Mouse (Mus musculus): ENCODE results near the gene Mrps14. TPM values are rescaled to one million over a fixed set of nuclear protein-coding genes. Genes with fewer than 3 reads are reported as not detected.
A peak's percentile ranks its signal among the peaks of the same experiment; 100 is the strongest.

Gene Mrps14
- polyA plus RNA-seq, 1 experiment = 35.4 TPM

GRCm38 (mm10) chr1:160176903-160177302 lies 18.1 kb upstream of the Mrps14 start:
- TF ChIP-seq CTCF (IDR thresholded peaks at IDR 0.05; ENCODE audit: control insufficient read depth, insufficient read depth, low read length) = no peak
- Histone ChIP-seq H3K27ac (ENCODE audit: control insufficient read depth, insufficient read depth, low read depth, low read length, poor library complexity) (no peak overlapping the region), H3K4me1 (ENCODE audit: control insufficient read depth, insufficient read depth, low read length) (no peaks in the 10 kb centered on the region), H3K4me3 (replicated peaks; ENCODE audit: control insufficient read depth, low read depth, low read length) (no peak overlapping the region)
- 83% methylated on average over 8 of the region's 8 CpGs for WGBS

GRCm38 (mm10) chr1:160181216-160181615 lies 13.8 kb upstream of the Mrps14 start:
- H3K4me1 ChIP-seq (ENCODE audit: control insufficient read depth, insufficient read depth, low read length) = no peaks in the 10 kb centered on the region
- TF ChIP-seq POLR2A (IDR thresholded peaks at IDR 0.05; ENCODE audit: borderline replicate concordance, control insufficient read depth, low read depth, low read length) (no peak), CTCF (IDR thresholded peaks at IDR 0.05; ENCODE audit: control insufficient read depth, insufficient read depth, low read length) (no peak)
- no peak overlapping the region for H3K27ac ChIP-seq (ENCODE audit: control insufficient read depth, insufficient read depth, low read depth, low read length, poor library complexity)
- no peak overlapping the region for H3K4me3 ChIP-seq (replicated peaks; ENCODE audit: control insufficient read depth, low read depth, low read length)
- 34% methylated on average over 4 of the region's 4 CpGs for WGBS

- TF ChIP-seq POLR2A (IDR thresholded peaks at IDR 0.05; ENCODE audit: borderline replicate concordance, control insufficient read depth, low read depth, low read length) = no peak
- 0 out of 2 replicates have a peak, but pooled peaks have one; percentile 20 for TF ChIP-seq CTCF (IDR thresholded peaks at IDR 0.05; ENCODE audit: control insufficient read depth, insufficient read depth, low read length)
- WGBS = 37% methylated on average over 5 of the region's 5 CpGs
- no peaks in the 10 kb centered on the region for H3K4me1 ChIP-seq (ENCODE audit: control insufficient read depth, insufficient read depth, low read length)
Measured at GRCm38 (mm10) chr1:160184506-160184905, 10.5 kb upstream of the Mrps14 start.

GRCm38 (mm10) chr1:160195337-160195663 lies 285 bp downstream of the Mrps14 start:
- Histone ChIP-seq H3K27ac (ENCODE audit: control insufficient read depth, insufficient read depth, low read depth, low read length, poor library complexity) (peak overlapping the region; percentile 77), H3K4me3 (replicated peaks; ENCODE audit: control insufficient read depth, low read depth, low read length) (peak overlapping the region; percentile 99), H3K4me1 (ENCODE audit: control insufficient read depth, insufficient read depth, low read length) (no peaks in the 10 kb centered on the region; the same call in 1 of the 2 replicates)
- no peak for TF ChIP-seq POLR2A (IDR thresholded peaks at IDR 0.05; ENCODE audit: borderline replicate concordance, control insufficient read depth, low read depth, low read length)
- 0% methylated on average over 13 of the region's 13 CpGs for WGBS

More at GRCm38 (mm10) chr1:160184506-160184905, 10.5 kb upstream of the Mrps14 start:
- no peak overlapping the region for H3K27ac ChIP-seq (ENCODE audit: control insufficient read depth, insufficient read depth, low read depth, low read length, poor library complexity)
- H3K4me3 ChIP-seq (replicated peaks; ENCODE audit: control insufficient read depth, low read depth, low read length) = no peak overlapping the region

GRCm38 (mm10) chr1:160205486-160205885 lies 10.5 kb downstream of the Mrps14 start:
- no peak overlapping the region for H3K27ac ChIP-seq (ENCODE audit: control insufficient read depth, insufficient read depth, low read depth, low read length, poor library complexity)
- H3K4me3 ChIP-seq (replicated peaks; ENCODE audit: control insufficient read depth, low read depth, low read length) = no peak overlapping the region
- no peaks in the 10 kb centered on the region for H3K4me1 ChIP-seq (ENCODE audit: control insufficient read depth, insufficient read depth, low read length)
- no peak for TF ChIP-seq CTCF (IDR thresholded peaks at IDR 0.05; ENCODE audit: control insufficient read depth, insufficient read depth, low read length)
- TF ChIP-seq POLR2A (IDR thresholded peaks at IDR 0.05; ENCODE audit: borderline replicate concordance, control insufficient read depth, low read depth, low read length) = no peak

GRCm38 (mm10) chr1:160209844-160210243 lies 14.8 kb downstream of the Mrps14 start:
- WGBS = 74% methylated on average over 2 of the region's 2 CpGs
- Histone ChIP-seq H3K4me3 (replicated peaks; ENCODE audit: control insufficient read depth, low read depth, low read length) (no peak overlapping the region), H3K4me1 (ENCODE audit: control insufficient read depth, insufficient read depth, low read length) (peaks cover 2% of the 10 kb centered on the region; the same call in 1 of the 2 replicates), H3K27ac (ENCODE audit: control insufficient read depth, insufficient read depth, low read depth, low read length, poor library complexity) (no peak overlapping the region)
- TF ChIP-seq POLR2A (IDR thresholded peaks at IDR 0.05; ENCODE audit: borderline replicate concordance, control insufficient read depth, low read depth, low read length) (no peak), CTCF (IDR thresholded peaks at IDR 0.05; ENCODE audit: control insufficient read depth, insufficient read depth, low read length) (no peak)

- no peak overlapping the region for H3K27ac ChIP-seq (ENCODE audit: control insufficient read depth, insufficient read depth, low read depth, low read length, poor library complexity)
- TF ChIP-seq POLR2A (IDR thresholded peaks at IDR 0.05; ENCODE audit: borderline replicate concordance, control insufficient read depth, low read depth, low read length) = no peak
- TF ChIP-seq CTCF (IDR thresholded peaks at IDR 0.05; ENCODE audit: control insufficient read depth, insufficient read depth, low read length) = no peak
- 65% methylated on average over 3 of the region's 3 CpGs for WGBS
- H3K4me3 ChIP-seq (replicated peaks; ENCODE audit: control insufficient read depth, low read depth, low read length) = no peak overlapping the region
- peaks cover 2% of the 10 kb centered on the region; the same call in 1 of the 2 replicates for H3K4me1 ChIP-seq (ENCODE audit: control insufficient read depth, insufficient read depth, low read length)
Measured at GRCm38 (mm10) chr1:160210566-160210965, 15.6 kb downstream of the Mrps14 start.

DNA sequence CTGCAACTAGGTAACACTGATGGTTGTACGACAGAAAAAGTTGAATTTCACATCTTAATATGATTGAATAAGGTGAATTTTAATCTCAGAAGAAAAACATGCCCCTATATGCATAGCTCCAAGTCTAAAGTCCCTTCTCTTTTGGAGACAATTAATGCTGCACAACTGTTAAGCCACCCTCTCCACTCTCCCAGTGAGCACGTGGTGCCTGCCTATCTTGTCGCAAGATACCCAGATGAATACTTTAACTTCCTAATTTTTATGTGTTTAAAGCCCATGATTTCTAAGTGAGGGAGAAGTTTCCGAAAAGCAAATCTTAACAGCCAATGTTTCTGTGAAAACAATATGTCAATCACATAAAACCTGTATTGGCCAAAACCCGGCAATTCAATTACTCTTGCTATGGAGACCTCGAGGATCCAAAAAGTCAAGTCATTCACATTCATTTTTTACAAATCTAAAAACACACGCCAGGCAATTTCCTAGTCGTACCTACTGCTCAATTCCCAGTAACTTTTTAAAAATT lies 16.6 kb downstream of the Mrps14 start:
- WGBS = under 1% methylated on average over 8 of the region's 8 CpGs
- Histone ChIP-seq H3K4me3 (replicated peaks; ENCODE audit: control insufficient read depth, low read depth, low read length) (peak overlapping the region; percentile 93), H3K27ac (ENCODE audit: control insufficient read depth, insufficient read depth, low read depth, low read length, poor library complexity) (no peak overlapping the region; the same call in 1 of the 2 replicates)

GRCm38 (mm10) chr1:160212123-160212691 lies 17.2 kb downstream of the Mrps14 start:
- under 1% methylated on average over 45 of the region's 45 CpGs for WGBS
- Histone ChIP-seq H3K27ac (ENCODE audit: control insufficient read depth, insufficient read depth, low read depth, low read length, poor library complexity) (peak overlapping the region; percentile 94), H3K4me3 (replicated peaks; ENCODE audit: control insufficient read depth, low read depth, low read length) (peak overlapping the region; percentile 93), H3K4me1 (ENCODE audit: control insufficient read depth, insufficient read depth, low read length) (peaks cover 2% of the 10 kb centered on the region; the same call in 1 of the 2 replicates)
- TF ChIP-seq CTCF (IDR thresholded peaks at IDR 0.05; ENCODE audit: control insufficient read depth, insufficient read depth, low read length) (no peak), POLR2A (IDR thresholded peaks at IDR 0.05; ENCODE audit: borderline replicate concordance, control insufficient read depth, low read depth, low read length) (no peak)

More for the DNA sequence above, 16.6 kb downstream of the Mrps14 start:
- TF ChIP-seq POLR2A (IDR thresholded peaks at IDR 0.05; ENCODE audit: borderline replicate concordance, control insufficient read depth, low read depth, low read length) = no peak
- H3K4me1 ChIP-seq (ENCODE audit: control insufficient read depth, insufficient read depth, low read length) = peaks cover 2% of the 10 kb centered on the region; the same call in 1 of the 2 replicates
